Mouse (Mus musculus): ENCODE results near the gene Cacna2d1. TPM values are rescaled to one million over a fixed set of nuclear protein-coding genes. Genes with fewer than 3 reads are reported as not detected.

The Cacna2d1 gene
- polyA plus RNA-seq, 1 experiment from 2014 or later = 11.0 TPM

- 44% methylated on average over 1 of the region's 1 CpGs for WGBS
- H3K9ac ChIP-seq = no peak overlapping the region
- no peaks in the 10 kb centered on the region for H3K27me3 ChIP-seq
- H3K36me3 ChIP-seq = no peaks in the 10 kb centered on the region
- no peak overlapping the region for H3K4me3 ChIP-seq
- H3K4me1 ChIP-seq = peaks cover 4% of the 10 kb centered on the region; the same call in 1 of the 2 replicates
- H3K27ac ChIP-seq = no peak overlapping the region
- no peaks in the 10 kb centered on the region for H3K9me3 ChIP-seq
- no peak for ATAC-seq (ENCODE audit: borderline replicate concordance, extremely low read depth, low FRiP score, low TSS enrichment)
- H3K4me2 ChIP-seq = no peak overlapping the region
These were observed 483.5 kb downstream of the Cacna2d1 start for GRCm38 (mm10) chr5:16417996-16418395.

GRCm38 (mm10) chr5:16418504-16418903 lies 484.0 kb downstream of the Cacna2d1 start:
- 56% methylated on average over 3 of the region's 3 CpGs for WGBS
- no peaks in the 10 kb centered on the region for H3K9me3 ChIP-seq
- no peak for ATAC-seq (ENCODE audit: borderline replicate concordance, extremely low read depth, low FRiP score, low TSS enrichment)

More at GRCm38 (mm10) chr5:16418504-16418903, 484.0 kb downstream of the Cacna2d1 start:
- Histone ChIP-seq H3K27me3 (no peaks in the 10 kb centered on the region), H3K27ac (no peak overlapping the region), H3K4me3 (no peak overlapping the region), H3K36me3 (no peaks in the 10 kb centered on the region), H3K4me1 (peaks cover 4% of the 10 kb centered on the region; the same call in 1 of the 2 replicates), H3K4me2 (no peak overlapping the region), H3K9ac (no peak overlapping the region)

Other genes with a start within 250 kb of the Cacna2d1 start
- gene Speer4c, start 220.4 kb upstream of the Cacna2d1 start, polyA plus RNA-seq (2015; fragmentation: Nextera tagmentation; extraction: Ambion mirVana) = not detected in 2 replicates

Data from lung, embryonic 15.5 days (tissue).